ENCODE assay signal across 24 mouse cellular contexts in genomic region chr1:74281372-74281771, GRCm38 (mm10). TPM values are rescaled to one million over a fixed set of nuclear protein-coding genes. Genes with fewer than 3 reads are reported as not detected.
A peak's percentile ranks its signal among the peaks of the same experiment; 100 is the strongest.
DNase-seq lines count a peak whose midpoint lies in the region; ATAC-seq and TF ChIP-seq lines count a peak whose summit lies in the region.
"Had no signal": no experiment of that assay in that cellular context is flagged by ENCODE, and none has a peak within 500 bp of the region (broad histone marks: within the 10 kb centered on the region; RNA-seq: fewer than 3 reads in every experiment).

No protein-coding gene starts in this region.

- no peaks in the 10 kb centered on the region for H3K9me3 ChIP-seq in embryonic facial prominence, embryonic 13.5 days
- no peaks in the 10 kb centered on the region for H3K9me3 ChIP-seq in embryonic facial prominence, embryonic 10.5 days
- H3K9me3 ChIP-seq in intestine, embryonic 15.5 days: no peaks in the 10 kb centered on the region
- H3K9me3 ChIP-seq in intestine, embryonic 16.5 days (ENCODE audit: control insufficient read depth, low read length): no peaks in the 10 kb centered on the region
- H3K9me3 ChIP-seq: forebrain, embryonic 13.5 days; forebrain, embryonic 15.5 days; G1E had no signal

- peaks cover 27% of the 10 kb centered on the region for H3K4me1 ChIP-seq in embryonic facial prominence, embryonic 13.5 days
- H3K4me1 ChIP-seq in embryonic facial prominence, embryonic 10.5 days: peaks cover 48% of the 10 kb centered on the region
- H3K4me1 ChIP-seq in intestine, embryonic 15.5 days (replicated peaks): peaks cover 46% of the 10 kb centered on the region
- peaks cover 33% of the 10 kb centered on the region for H3K4me1 ChIP-seq in intestine, embryonic 16.5 days (ENCODE audit: control insufficient read depth, insufficient read depth, low read length)
- peaks cover 11% of the 10 kb centered on the region for H3K4me1 ChIP-seq in testis, adult 2 months (ENCODE audit: control insufficient read depth, insufficient read depth, low read length)

- no peak overlapping the region for H3K27ac ChIP-seq in embryonic facial prominence, embryonic 13.5 days
- no peak overlapping the region for H3K27ac ChIP-seq in embryonic facial prominence, embryonic 10.5 days (replicated peaks)
- no peak overlapping the region for H3K27ac ChIP-seq in intestine, embryonic 15.5 days
- no peak overlapping the region for H3K27ac ChIP-seq in intestine, embryonic 16.5 days (ENCODE audit: low read length)
- peak overlapping the region; percentile 91 for H3K27ac ChIP-seq in testis, adult 2 months (ENCODE audit: control insufficient read depth, insufficient read depth, low read depth, low read length)
- H3K27ac ChIP-seq: forebrain, embryonic 13.5 days; forebrain, embryonic 15.5 days had no signal

- H3K4me3 ChIP-seq in embryonic facial prominence, embryonic 13.5 days: no peak overlapping the region
- no peak overlapping the region for H3K4me3 ChIP-seq in embryonic facial prominence, embryonic 10.5 days
- no peak overlapping the region for H3K4me3 ChIP-seq in intestine, embryonic 15.5 days (replicated peaks)
- H3K4me3 ChIP-seq in intestine, embryonic 16.5 days (ENCODE audit: low read length): no peak overlapping the region
- peak overlapping the region; percentile 86 for H3K4me3 ChIP-seq in testis, adult 2 months (ENCODE audit: control insufficient read depth, low read depth, low read length)
- H3K4me3 ChIP-seq: forebrain, embryonic 13.5 days; forebrain, embryonic 15.5 days had no signal

- peaks cover 49% of the 10 kb centered on the region for H3K36me3 ChIP-seq in embryonic facial prominence, embryonic 13.5 days
- H3K36me3 ChIP-seq in embryonic facial prominence, embryonic 10.5 days (replicated peaks): peaks cover 50% of the 10 kb centered on the region
- peaks cover 34% of the 10 kb centered on the region for H3K36me3 ChIP-seq in intestine, embryonic 15.5 days
- peaks cover 15% of the 10 kb centered on the region for H3K36me3 ChIP-seq in intestine, embryonic 16.5 days (ENCODE audit: control insufficient read depth, insufficient read depth, low read length)
- H3K36me3 ChIP-seq in testis, adult 2 months (ENCODE audit: control insufficient read depth, insufficient read depth, low read length): peaks cover 14% of the 10 kb centered on the region

- WGBS in embryonic facial prominence, embryonic 13.5 days: 88% methylated on average over 2 of the region's 2 CpGs
- 88% methylated on average over 2 of the region's 2 CpGs for WGBS in embryonic facial prominence, embryonic 10.5 days
- 75% methylated on average over 2 of the region's 2 CpGs for WGBS in intestine, embryonic 15.5 days
- whole genome bisulfite sequencing in intestine, embryonic 16.5 days: 86% methylated on average over 2 of the region's 2 CpGs

- no peak for TF ChIP-seq POLR2A in testis, adult 2 months (IDR thresholded peaks at IDR 0.05; ENCODE audit: control insufficient read depth, low read depth, low read length)

- no peak overlapping the region for H3K4me2 ChIP-seq in embryonic facial prominence, embryonic 13.5 days
- no peak overlapping the region for H3K4me2 ChIP-seq in intestine, embryonic 15.5 days (replicated peaks)
- no peak overlapping the region for H3K4me2 ChIP-seq in intestine, embryonic 16.5 days (ENCODE audit: low read depth, low read length)
- H3K4me2 ChIP-seq: forebrain, embryonic 13.5 days; forebrain, embryonic 15.5 days had no signal

- H3K9ac ChIP-seq in embryonic facial prominence, embryonic 13.5 days: 0 out of 2 replicates have a peak overlapping the region, but pooled peaks have one; percentile 7
- 0 out of 2 replicates have a peak overlapping the region, but pooled peaks have one; percentile 5 for H3K9ac ChIP-seq in intestine, embryonic 15.5 days
- H3K9ac ChIP-seq in intestine, embryonic 16.5 days (ENCODE audit: low read depth, low read length): no peak overlapping the region
- H3K9ac ChIP-seq: forebrain, embryonic 13.5 days; forebrain, embryonic 15.5 days; forebrain, postnatal 0 days had no signal

- no peaks in the 10 kb centered on the region for H3K27me3 ChIP-seq in embryonic facial prominence, embryonic 13.5 days
- no peaks in the 10 kb centered on the region for H3K27me3 ChIP-seq in embryonic facial prominence, embryonic 10.5 days (replicated peaks; ENCODE audit: low read depth, poor library complexity, severe bottlenecking)
- no peaks in the 10 kb centered on the region for H3K27me3 ChIP-seq in intestine, embryonic 15.5 days (replicated peaks)
- H3K27me3 ChIP-seq in intestine, embryonic 16.5 days (replicated peaks; ENCODE audit: control insufficient read depth, insufficient read depth, low read length): no peaks in the 10 kb centered on the region
- H3K27me3 ChIP-seq in testis, adult 2 months (ENCODE audit: control insufficient read depth, insufficient read depth, low read length): no peaks in the 10 kb centered on the region
- H3K27me3 ChIP-seq: CH12.LX; forebrain, embryonic 13.5 days; forebrain, embryonic 15.5 days; Patski had no signal

- DNase-seq in cerebellum, adult 11-12 months: peak; percentile 22
- no peak for DNase-seq in cerebellum, postnatal 10 days
- no peak for DNase-seq in embryonic facial prominence, embryonic 10.5 days (ENCODE audit: low spot score)
- DNase-seq in testis, postnatal 10 days (ENCODE audit: low spot score): no peak
- DNase-seq: adrenal gland, adult 8-10 months; adrenal gland, postnatal 14 days; adrenal gland, postnatal 36 days; B cell, adult 2 months; cerebellum, adult 2 months; cerebellum, postnatal 25 days; forebrain, postnatal 0 days had no signal

- ATAC-seq in embryonic facial prominence, embryonic 13.5 days (ENCODE audit: insufficient number of reproducible peaks, insufficient read depth, low FRiP score, low TSS enrichment, low read depth): no peak
- no peak for ATAC-seq in intestine, embryonic 15.5 days
- ATAC-seq in intestine, embryonic 16.5 days: no peak
- ATAC-seq: activated CD4-positive, CD25-positive, alpha-beta regulatory T cell, adult 4 months; CD4-positive, CD25-positive, alpha-beta regulatory T cell, adult 4 months; forebrain, embryonic 13.5 days; forebrain, embryonic 15.5 days; forebrain, postnatal 0 days; Patski had no signal

- no peak for TF ChIP-seq CTCF in testis, adult 2 months (IDR thresholded peaks at IDR 0.05; ENCODE audit: control insufficient read depth, insufficient read depth, insufficient replicate concordance, low read depth, low read length)

RNA-seq across cellular contexts. Expression of gene Gpbar1, which starts 3.0 kb away (rescaled TPM):
- 0.20 and 0.33 TPM in 2 replicates for polyA plus RNA-seq in embryonic facial prominence, embryonic 13.5 days (2015; fragmentation: Nextera tagmentation; extraction: Ambion mirVana)
- 0.41 and 0.70 TPM in 2 replicates for polyA plus RNA-seq in embryonic facial prominence, embryonic 10.5 days (2016; fragmentation: Nextera tagmentation; extraction: Ambion mirVana)
- 3.1 and 3.3 TPM in 2 replicates for polyA plus RNA-seq in intestine, embryonic 15.5 days (2015; fragmentation: Nextera tagmentation; extraction: Ambion mirVana)
- polyA plus RNA-seq in intestine, embryonic 16.5 days (2015; fragmentation: Nextera tagmentation; extraction: Ambion mirVana): 2.6 and 2.7 TPM in 2 replicates
- polyA plus RNA-seq in testis, adult 2 months (2012; rRNA removed): 0.10 and 0.16 TPM in 2 replicates
- polyA plus RNA-seq: cerebellum, adult 2 months; cortical plate, adult 2 months; forebrain, embryonic 11.5 days; forebrain, embryonic 13.5 days; forebrain, embryonic 15.5 days; forebrain, postnatal 0 days; G1E had no signal

RNA-seq across cellular contexts. Expression of gene Aamp, which starts 3.2 kb away (rescaled TPM):
- polyA plus RNA-seq in embryonic facial prominence, embryonic 13.5 days (2015; fragmentation: Nextera tagmentation; extraction: Ambion mirVana): 224 and 225 TPM in 2 replicates
- 259 and 262 TPM in 2 replicates for polyA plus RNA-seq in embryonic facial prominence, embryonic 10.5 days (2016; fragmentation: Nextera tagmentation; extraction: Ambion mirVana)
- polyA plus RNA-seq in intestine, embryonic 15.5 days (2015; fragmentation: Nextera tagmentation; extraction: Ambion mirVana): 225 and 244 TPM in 2 replicates
- polyA plus RNA-seq in intestine, embryonic 16.5 days (2015; fragmentation: Nextera tagmentation; extraction: Ambion mirVana): 246 and 256 TPM in 2 replicates
- polyA plus RNA-seq in testis, adult 2 months (2012; rRNA removed): 1,529 and 1,552 TPM in 2 replicates

RNA-seq across cellular contexts. Expression of gene Pnkd, which starts 3.4 kb away (rescaled TPM):
- polyA plus RNA-seq in embryonic facial prominence, embryonic 13.5 days (2015; fragmentation: Nextera tagmentation; extraction: Ambion mirVana): 95.1 and 112 TPM in 2 replicates
- polyA plus RNA-seq in embryonic facial prominence, embryonic 10.5 days (2016; fragmentation: Nextera tagmentation; extraction: Ambion mirVana): 108 and 109 TPM in 2 replicates
- 120 and 127 TPM in 2 replicates for polyA plus RNA-seq in intestine, embryonic 15.5 days (2015; fragmentation: Nextera tagmentation; extraction: Ambion mirVana)
- polyA plus RNA-seq in intestine, embryonic 16.5 days (2015; fragmentation: Nextera tagmentation; extraction: Ambion mirVana): 139 and 148 TPM in 2 replicates
- polyA plus RNA-seq in testis, adult 2 months (2012; rRNA removed): 118 and 119 TPM in 2 replicates

RNA-seq across cellular contexts. Expression of gene Tmbim1, which starts 24.1 kb away (rescaled TPM):
- 28.4 and 29.4 TPM in 2 replicates for polyA plus RNA-seq in embryonic facial prominence, embryonic 13.5 days (2015; fragmentation: Nextera tagmentation; extraction: Ambion mirVana)
- 12.4 and 12.5 TPM in 2 replicates for polyA plus RNA-seq in embryonic facial prominence, embryonic 10.5 days (2016; fragmentation: Nextera tagmentation; extraction: Ambion mirVana)
- 54.9 and 64.3 TPM in 2 replicates for polyA plus RNA-seq in intestine, embryonic 15.5 days (2015; fragmentation: Nextera tagmentation; extraction: Ambion mirVana)
- polyA plus RNA-seq in intestine, embryonic 16.5 days (2015; fragmentation: Nextera tagmentation; extraction: Ambion mirVana): 77.3 and 79.8 TPM in 2 replicates
- polyA plus RNA-seq in testis, adult 2 months (2012; rRNA removed): 6.3 TPM in 2 replicates

RNA-seq across cellular contexts. Expression of gene Arpc2, which starts 45.5 kb away (rescaled TPM):
- 400 and 419 TPM in 2 replicates for polyA plus RNA-seq in embryonic facial prominence, embryonic 13.5 days (2015; fragmentation: Nextera tagmentation; extraction: Ambion mirVana)
- polyA plus RNA-seq in embryonic facial prominence, embryonic 10.5 days (2016; fragmentation: Nextera tagmentation; extraction: Ambion mirVana): 359 and 369 TPM in 2 replicates
- polyA plus RNA-seq in intestine, embryonic 15.5 days (2015; fragmentation: Nextera tagmentation; extraction: Ambion mirVana): 518 and 584 TPM in 2 replicates
- polyA plus RNA-seq in intestine, embryonic 16.5 days (2015; fragmentation: Nextera tagmentation; extraction: Ambion mirVana): 556 and 575 TPM in 2 replicates
- 98.3 and 107 TPM in 2 replicates for polyA plus RNA-seq in testis, adult 2 months (2012; rRNA removed)
